Mouse (Mus musculus) c-Kit-positive CD71-positive TER-119-positive erythroid progenitor cells, embryonic 14.5 days (primary cell): ENCODE measurements at regions not wholly inside any gene's neighbourhood (a gene's known extent, or its start where the extent isn't known, plus 50 kb on each side); places are given as distances from the start of the nearest gene placed in this dataset.
A peak's percentile ranks its signal among the peaks of the same experiment; 100 is the strongest.

Source experiments
- DNase-seq: peaks from one replicate; pipeline ENCODE4 v3.0.0-alpha.2; 2013; ENCODE audit warnings: low spot score

DNA sequence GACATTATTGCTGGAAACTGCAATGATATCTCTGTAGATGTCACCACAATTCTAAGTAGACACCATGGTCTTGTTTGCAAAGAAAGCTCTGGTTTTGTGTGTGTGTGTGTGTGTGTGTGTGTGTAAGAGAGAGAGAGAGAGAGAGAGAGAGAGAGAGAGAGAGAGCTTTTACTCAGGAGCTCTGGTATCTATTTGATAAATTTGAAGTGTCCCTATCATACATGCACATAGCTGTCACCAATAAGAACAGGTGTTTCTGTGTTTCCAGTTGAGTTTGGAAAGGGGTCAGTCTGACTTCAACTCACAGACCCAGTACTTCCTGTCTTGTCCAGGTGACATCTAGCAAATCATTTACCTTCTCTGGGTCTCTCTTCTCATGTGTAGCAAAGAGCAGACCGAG, 169.7 kb upstream of the Serpine2 start:
- peak; percentile 44 for DNase-seq

DNA sequence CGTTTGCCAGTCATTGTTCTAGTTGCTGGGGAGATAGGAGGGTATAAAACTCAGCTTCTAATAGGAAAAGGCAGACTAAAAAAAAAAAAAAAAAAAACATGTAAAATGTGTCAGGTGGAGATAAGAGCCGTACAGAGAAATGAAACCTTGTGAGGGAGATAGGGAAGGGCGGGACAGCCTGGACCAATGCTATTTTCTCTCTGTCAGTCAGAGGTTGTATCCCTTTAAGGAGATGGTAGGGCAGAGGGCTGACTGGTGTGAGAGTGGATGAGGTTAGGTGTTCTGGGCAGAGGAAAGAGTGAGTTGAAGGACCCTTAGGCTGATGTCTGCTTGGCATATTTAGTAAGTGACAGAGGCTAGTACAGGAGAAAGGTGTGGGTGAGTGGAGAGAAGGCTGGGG, 169.2 kb upstream of the Serpine2 start:
- peak; percentile 87 for DNase-seq

DNA sequence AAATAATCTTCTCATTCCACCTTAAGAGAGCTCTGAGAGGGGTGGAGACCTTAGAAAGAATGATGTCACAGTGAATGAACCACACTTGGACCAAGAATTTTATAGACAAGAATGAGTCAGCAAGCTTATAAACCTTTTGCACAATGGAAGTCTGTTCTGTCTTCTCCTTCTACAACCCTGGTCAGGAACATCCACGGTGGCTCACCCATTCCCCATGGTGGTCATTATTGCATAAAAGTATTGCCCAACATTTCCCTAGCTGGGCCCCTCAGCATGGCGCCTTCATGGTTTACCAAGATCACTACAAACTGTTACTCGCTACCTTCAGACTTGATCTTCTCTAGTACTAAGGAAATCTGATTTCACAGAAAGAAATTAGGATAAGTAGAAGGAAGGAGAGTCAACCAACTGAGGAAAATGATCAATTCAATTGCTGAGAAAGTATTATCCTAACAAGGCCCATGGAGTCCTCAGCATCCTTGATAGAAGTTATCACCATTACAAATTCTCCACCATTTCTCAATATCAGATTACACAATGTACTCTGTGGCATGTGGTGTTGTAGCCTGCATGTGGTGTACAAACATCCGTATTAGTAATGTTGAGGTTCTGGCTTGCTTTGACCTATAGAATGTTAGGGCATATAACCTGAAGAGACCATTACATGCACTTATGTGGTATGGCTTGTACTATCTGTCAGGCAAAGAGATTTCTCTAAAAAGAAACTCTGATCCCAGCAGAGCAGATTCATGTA, 165.1 kb upstream of the Serpine2 start:
- no peak for DNase-seq

DNA sequence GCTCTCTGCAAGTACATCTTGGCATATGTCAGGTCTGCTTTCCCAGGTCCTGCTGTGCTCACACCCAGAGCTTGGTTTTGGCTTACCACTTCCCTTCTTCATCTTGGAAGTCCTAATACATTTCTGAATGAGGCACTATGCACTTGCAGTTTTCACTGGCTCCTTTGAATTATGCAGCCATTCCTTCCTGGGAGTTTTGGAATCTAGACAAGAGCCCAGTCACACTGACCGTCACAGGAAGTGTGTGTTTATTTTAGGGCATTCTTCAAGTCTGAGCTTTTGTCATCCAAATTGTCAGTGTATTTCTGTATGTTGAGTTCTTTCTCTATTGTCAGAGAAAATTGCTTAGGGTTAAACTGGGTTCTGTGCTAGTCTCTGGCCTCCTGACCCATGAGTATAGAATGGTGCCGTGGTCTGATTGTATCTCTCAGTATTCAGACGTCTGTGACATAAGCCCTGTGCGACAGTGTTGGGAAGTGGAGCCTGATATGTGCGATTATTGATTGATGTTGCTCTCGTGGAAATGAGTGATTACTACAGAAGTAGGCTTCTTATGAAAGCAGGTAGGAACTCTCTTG, 162.6 kb upstream of the Serpine2 start:
- no peak for DNase-seq

DNA sequence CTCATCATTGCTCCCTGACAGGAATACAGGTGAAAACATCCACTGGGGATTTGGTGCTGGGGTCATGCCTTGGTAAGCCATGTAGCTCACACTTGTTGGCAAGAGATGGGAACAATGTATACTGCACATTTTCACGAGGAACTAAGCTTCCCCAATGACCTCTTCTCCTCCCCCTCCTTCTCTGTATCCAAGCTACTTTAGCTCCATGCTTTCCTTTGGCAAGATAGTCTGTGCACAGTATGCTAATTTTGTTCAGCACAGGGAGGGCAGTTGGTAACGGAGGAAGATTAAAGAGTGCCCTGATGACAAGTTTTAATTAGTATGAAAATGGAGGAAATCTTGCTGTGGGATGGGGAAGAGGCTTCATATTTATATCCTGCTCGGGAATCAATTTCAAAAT, 160.9 kb upstream of the Serpine2 start:
- no peak for DNase-seq

DNA sequence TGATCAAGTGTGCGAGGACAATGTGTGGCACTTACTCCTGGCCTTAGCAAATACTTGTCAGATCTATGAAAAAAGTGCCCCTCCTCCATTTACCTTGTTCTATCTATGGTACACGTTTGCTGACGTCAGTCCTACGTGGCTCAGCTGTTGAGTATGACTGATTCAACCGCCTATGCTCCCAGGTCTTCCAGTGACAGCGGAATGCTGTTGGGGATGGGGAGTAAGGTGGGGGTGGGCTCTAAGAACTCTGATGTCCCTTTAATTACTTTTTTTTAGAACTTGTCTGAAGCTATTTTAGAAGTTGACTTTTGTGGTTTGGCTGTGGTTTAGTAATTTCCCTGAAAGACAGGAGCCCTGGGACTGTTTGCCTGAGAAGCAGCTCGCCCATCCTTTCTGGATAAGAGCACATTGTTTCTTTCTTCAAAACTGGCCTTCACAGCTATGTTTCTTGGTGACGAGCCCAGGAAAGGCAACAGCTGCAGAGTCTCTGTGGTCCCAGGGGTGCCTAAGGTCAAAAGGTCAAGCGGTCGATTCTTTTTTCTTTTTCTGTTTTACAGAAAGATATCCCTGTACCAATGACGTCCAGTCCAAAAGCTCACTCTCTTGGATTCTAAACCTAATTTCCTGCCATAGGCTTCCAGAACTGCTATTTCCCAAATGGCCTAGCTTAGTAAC, 157.5 kb upstream of the Serpine2 start:
- no peak for DNase-seq

DNA sequence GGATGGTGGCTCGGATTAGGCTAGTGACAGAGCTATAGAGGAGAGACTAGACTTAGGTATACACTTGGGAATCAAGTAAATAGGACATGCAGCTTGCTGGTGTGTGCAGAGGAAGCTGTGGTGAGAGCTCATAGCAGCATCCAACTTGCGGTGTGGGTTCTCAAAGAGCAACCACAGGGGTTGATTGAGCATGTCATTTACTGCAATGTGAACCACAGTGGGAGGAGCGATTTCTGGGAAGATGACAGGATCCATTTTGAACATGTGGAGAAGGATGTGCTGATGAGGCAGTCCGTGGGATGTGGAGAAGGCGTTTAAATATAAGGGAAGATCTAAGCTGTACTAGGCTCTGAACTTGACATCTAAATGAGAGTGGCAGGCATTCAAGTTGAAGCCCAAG, 154.5 kb upstream of the Serpine2 start:
- DNase-seq, result no peak

DNA sequence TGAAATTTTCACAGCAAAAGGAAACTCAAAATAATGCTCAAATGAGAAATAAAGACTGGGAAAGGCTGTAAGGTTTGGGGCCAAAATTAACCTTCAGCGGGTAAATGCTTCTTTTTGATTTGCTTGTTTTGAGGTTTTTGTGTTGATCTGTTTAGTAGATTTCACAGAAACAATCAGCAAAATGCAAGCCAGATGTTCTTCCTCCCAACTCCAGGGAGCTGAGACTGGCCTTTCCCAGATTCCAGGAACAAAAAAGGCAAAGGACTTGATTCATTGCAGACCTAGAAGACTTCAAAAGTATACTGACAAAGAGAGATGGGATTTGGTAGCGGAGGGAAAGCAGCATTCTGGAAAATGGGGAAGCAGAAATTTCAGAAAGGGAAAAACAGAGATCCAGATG, 153.6 kb upstream of the Serpine2 start:
- no peak for DNase-seq

DNA sequence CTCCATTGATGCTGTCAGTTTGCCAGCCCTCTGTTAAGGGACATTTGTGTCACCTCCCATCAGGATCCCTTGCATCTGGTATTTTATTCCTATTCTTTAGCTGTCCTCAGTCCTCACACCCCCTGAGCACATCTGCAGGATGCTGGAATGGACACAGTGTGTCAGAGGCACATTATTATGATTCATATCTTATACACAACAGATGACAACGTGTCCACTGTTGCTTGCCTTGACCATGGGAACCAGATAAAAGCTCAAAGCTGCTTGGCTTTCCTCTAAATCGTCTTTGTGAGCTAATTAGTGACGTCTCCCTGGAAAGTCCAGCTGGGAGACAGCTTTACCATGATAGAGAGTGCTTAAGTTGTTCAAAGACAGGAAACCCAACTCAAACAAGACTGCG, 149.7 kb upstream of the Serpine2 start:
- no peak for DNase-seq

DNA sequence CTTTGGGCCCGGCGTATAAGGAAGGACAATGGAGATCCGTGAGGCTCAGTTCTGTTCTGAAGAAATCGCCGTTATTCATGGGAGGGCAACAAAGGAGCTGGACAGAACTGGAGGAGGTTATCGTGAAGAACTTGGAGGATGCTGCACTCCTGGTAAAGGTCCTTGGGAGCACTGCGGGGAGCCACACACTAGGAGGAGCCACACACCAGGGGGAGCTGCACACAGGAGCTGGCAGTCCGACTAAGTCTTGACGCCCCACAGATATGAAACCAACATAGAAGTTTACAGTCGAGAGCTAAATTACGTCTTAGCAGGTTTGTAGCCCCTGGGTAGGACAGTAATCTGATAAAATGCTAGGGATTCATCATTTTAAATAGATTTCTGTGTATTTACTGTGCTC, 138.1 kb upstream of the Serpine2 start:
- peak; percentile 6 for DNase-seq

DNA sequence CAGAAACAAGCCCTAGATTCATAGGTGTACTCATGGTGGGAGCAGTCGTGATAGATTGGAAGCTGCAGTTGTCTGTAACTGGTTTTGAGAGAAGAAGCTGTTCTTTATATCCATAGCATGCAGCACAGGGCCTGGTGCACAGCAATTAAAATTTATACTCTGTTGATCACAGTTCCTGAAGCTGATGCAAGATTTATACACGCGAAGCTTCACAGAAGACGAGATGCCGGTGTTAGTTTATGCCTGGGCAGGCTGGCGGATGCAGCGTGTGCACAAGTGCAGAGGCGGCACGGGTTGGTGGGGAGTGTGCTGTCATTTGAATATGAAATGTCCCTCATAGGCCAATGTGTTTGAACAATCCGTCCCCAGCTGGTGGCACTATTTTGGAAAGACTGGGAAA, 136.9 kb upstream of the Serpine2 start:
- DNase-seq, result no peak

DNA sequence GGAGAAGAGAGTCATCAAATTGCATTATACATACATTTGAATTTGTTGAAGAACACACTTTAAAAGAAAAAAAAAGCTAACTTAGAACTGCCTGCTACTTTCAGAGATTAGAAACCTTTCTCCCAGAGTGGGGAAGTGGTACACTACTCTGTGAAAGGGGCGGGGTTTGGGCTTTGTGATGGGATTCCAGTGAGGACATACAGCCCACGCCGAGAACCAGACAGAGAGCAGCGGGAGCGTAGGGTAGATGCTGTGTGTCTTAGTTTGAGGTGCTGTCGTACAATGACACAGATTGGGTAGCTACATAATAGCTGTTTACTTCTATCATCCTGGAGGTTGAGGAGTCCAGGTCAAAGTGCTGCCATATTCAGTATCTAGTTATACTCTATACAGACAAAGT, 136.5 kb upstream of the Serpine2 start:
- no peak for DNase-seq

DNA sequence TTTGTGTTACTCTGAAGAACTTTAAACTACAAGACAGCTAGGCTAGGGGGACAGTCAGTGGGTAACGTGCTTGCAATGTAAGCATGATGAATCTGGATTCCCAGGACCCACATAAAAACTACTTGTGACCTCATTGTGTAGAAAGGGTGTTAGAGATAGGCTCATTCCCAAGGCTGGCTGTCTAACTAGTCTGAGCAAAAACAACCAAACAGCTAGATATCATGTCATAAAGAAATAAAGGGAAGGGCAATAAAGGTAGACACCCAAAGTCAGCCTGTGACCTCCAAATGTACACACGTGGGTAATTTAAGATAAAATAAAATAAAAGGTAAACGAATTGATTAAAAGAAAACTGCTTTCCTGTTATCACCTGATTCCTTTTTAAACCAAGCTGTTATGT, 123.7 kb upstream of the Serpine2 start:
- no peak for DNase-seq

DNA sequence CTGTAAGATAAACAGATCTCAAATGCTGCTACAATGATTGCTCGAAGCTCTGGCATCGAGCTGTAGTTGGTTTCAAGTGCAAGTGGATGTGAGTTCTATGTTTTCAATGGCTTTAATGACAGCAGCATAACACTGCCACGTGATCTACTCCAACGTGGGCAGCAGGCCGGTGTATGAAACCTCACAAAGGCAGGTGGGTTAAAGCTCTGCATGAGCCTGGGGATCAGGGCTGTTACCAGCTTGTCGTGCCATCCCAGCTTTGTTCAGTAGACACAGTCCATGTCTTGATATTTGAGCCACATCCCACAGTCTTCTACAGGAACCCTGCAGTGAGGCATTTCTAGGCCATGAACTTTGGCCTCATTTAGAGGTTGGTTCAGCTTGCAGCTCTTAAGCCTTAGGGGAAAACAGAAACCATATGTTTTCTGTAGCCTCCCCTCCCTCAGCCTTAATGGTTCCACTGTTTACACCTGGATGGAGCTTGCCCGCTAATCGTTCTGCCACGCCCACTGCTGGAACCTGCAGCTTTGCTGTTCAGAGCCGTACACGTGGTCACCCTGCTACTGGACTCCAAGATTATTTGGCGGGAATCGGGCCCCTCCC, 121.8 kb upstream of the Serpine2 start:
- no peak for DNase-seq

DNA sequence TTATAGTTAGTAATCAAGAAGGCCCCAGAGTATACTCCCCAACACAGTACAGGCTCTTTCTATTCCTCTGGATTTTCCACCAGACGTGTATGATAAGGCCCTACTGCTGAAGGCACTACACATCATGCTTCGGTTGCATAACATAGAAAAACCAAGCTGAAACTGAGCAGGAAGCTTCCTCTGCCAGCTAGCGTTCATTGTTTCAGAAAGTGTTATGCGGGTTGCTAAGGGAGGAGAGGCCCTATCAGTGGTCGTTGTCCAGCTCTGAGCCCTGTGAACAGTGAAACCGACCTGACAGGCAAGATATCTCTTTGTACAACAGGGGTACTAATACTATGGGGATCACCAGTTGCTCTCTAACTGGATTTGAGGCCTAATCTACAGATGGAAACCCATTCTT, 118.9 kb upstream of the Serpine2 start:
- DNase-seq, result no peak

DNA sequence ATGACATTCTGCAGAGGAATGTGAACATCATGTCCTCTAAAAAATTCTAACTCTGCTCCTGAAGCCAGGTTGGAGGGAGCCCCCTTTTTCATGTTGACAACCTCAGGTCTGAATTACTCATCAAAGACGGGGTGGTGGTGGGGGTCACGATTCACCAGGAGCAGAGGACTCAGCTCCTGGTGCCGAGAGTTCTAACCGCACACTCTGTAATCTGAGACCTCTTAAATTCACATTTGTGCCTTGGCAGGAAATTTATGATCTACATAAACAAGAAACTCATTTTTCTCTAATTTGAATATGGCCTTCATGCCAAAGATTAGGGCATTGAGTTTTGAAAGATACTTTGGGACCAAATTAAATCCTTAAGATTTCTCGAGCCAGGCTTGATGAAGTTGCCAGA, 117.2 kb upstream of the Serpine2 start:
- no peak for DNase-seq

DNA sequence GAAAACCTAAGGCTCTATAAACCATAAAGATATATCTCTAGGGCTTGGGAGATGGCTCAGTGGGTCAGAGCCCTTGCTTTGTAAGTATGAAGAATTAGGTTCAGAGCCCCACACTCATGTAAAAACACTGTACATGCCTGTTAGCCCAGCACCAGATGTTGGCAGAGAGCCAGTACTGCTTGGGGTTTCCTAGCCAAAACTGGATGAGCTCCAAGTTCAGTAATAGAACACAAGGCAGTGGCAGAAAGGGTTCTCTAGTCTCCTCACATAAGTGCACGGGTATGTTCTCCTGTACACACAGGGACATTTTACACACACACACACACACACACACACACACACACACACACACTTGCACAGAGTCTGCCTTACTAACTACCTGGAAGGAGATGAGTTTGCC, 95.1 kb upstream of the Serpine2 start:
- no peak for DNase-seq

DNA sequence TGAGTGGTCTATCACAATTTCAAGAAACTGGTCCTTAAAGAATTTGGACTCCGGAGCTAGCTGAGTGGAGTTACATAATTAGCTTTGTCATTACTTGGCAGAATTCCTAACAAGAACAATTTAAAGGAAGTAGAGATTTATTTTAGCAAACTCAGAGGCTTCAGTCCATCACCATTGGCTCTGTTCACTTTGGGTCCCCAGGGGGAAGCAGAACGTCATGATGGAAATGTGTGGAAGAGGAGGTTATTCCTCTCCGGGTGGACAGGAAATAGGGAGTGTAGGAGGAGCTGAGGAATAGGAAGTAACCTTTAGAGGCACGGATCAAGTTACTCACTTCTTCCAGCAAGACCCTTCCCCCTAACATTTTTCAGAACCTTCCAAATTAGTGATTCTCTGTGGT, 83.3 kb upstream of the Serpine2 start:
- no peak for DNase-seq

DNA sequence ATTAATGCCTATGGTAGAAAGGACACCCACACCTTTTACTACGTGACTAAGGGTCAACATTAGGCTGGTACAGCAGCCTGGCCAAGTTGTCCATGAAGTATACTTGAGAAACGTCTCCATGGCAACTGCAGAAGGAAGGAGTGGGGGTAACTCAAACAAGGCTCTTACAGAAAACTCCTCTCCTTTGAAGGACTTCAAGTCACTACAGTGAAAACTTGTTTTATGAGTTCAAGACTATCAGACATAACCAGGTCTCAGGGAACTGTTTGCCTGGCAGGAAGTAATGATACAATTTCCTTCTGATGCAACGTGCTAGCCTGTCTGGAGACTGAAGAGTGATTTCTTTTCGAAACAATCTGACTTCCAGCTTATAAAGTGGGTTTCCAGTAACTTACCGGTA, 71.5 kb upstream of the Serpine2 start:
- DNase-seq, result no peak

DNA sequence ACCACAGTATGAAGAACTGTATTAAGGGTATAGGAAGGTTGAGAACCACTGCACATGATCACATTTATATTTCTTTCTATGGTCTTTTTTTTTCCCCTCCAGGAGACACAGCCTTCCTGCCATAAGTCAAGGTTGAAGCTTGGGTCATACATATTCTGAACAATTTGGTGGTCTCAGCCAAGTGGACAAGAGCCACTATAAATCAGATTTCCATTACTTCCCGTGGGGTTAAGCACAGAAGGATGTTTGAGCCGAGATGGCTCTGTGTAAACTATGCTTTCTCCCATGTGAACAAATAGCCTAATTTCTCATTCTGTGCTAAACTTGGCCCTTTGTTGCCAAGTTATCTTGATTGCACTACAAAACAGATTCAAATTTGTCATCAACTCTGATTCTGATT, 66.8 kb upstream of the Serpine2 start:
- no peak for DNase-seq

DNA sequence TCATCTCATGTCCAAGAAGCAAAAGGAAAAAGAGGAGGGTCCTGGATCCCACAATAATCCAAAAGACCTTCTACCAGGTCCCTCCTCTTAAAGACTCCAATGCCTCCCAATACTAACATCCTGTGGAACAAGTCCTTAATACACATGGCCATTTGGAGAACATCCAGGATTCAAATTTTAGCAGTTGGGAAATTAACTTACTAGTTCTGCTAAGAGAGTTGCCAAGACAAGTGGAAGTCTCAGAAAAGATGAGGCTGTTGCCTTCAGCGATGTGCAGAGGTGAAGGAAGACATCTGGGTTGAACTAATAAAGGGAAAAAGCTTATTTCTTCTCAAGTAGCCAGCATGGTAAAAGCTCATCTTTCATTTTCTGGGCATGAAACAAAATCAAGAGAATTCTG, 64.8 kb upstream of the Serpine2 start:
- DNase-seq, result no peak

DNA sequence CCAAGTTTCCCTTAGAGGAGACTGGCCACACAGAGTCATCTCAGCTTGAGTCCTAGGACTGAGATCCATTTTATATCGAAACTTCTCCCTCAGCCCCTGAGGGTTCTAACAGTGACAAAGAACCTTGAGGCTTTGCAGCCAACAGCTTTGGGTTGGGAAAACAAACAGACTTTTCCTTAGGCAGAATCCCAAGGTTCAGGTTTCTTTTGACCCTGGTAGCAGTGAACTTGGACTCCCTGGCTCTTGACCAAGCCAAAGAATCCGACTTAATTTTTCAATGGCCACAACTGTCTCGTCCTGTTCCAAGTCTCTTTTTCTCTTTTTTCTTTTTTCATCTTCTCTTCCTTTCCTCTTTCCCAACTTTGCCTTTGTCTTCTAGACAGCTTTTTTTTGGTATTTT, 60.9 kb upstream of the Serpine2 start:
- no peak for DNase-seq

DNA sequence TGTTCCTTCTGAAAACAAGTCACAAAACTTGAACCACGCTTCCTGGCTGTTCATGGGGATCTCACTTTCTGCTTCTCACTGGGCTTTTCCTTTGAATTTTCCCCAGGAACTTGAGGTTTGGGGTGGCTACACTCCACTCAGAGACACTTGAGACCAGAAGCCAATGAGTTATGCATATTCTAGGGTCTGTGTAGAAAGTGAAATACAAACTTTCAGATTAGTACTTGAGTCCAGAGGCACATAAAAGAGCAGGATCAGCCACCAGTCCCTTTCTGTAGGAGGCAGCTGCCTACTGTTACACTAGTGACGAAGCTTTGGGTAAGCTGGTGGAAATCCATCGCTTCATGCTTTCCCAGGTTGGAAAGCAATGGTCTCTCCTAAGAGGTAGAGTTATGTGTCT, 60.4 kb upstream of the Serpine2 start:
- no peak for DNase-seq
